Mouse (Mus musculus) layer of hippocampus, adult 2 months (tissue): Measurements from ENCODE around the gene Gm10961. TPM values are rescaled to one million over a fixed set of nuclear protein-coding genes. Genes with fewer than 3 reads are reported as not detected.

Experiments used
- DNase-seq, 2 experiments: peaks; one replicate each; pipeline ENCODE4 v3.0.0; 2022; ENCODE audit warnings: low spot score in 2 of 2
- H3K27ac ChIP-seq: fragments of 200-600 bp; 2 replicates; pipeline ENCODE4 v1.8.1; 2022
- H3K4me3 ChIP-seq: fragments of 200-600 bp; 2 replicates; pipeline ENCODE4 v1.8.1; 2022; ENCODE audit warnings: mild to moderate bottlenecking
- CTCF ChIP-seq: fragments of 200-600 bp; conservative IDR thresholded peaks from 2 replicates; pipeline ENCODE4 v1.8.1; 2022; ENCODE audit warnings: antibody characterized with exemption, mild to moderate bottlenecking, moderate library complexity
- long read RNA-seq, 2 experiments: library from polyadenylated mRNA; stranded (forward); transcript quantifications; one replicate each; pipeline ENCODE4 v2.0.0; 2021; ENCODE audit warnings: borderline mapping rate in 2 of 2
- total RNA-seq, 2 experiments: library from RNA; stranded (reverse); gene quantifications; 2 replicates each; pipeline ENCODE4 v1.2.3; 2021

Gene Gm10961
- not detected for total RNA-seq
- long read RNA-seq, experiment 1, result 0 reads
- long read RNA-seq, experiment 2, result 0 reads

- no peak for TF ChIP-seq CTCF
- DNase-seq, result peak; percentile 32 to 47
These were observed at the start of gene Gm10961 for GRCm38 (mm10) chr3:107630682-107631522. Gene Gm10961, plus strand, starts transcription at chr3:107631322.

GRCm38 (mm10) chr3:107582130-107582874, 48.8 kb upstream of the Gm10961 start:
- no peak overlapping the region; the same call in 1 of the 2 replicates for H3K4me3 ChIP-seq
- H3K27ac ChIP-seq, result no peak overlapping the region
- TF ChIP-seq CTCF, result no peak

More at GRCm38 (mm10) chr3:107630682-107631522, at the start of gene Gm10961:
- Histone ChIP-seq H3K4me3 (peak within 1 kb of the TSS; percentile 98), H3K27ac (peak within 1 kb of the TSS; percentile 94)

GRCm38 (mm10) chr3:107582875-107583767, 48.0 kb upstream of the Gm10961 start:
- Histone ChIP-seq H3K4me3 (peak overlapping the region; percentile 33), H3K27ac (no peak overlapping the region)
- DNase-seq, result no peak
- no peak for TF ChIP-seq CTCF

More at GRCm38 (mm10) chr3:107582130-107582874, 48.8 kb upstream of the Gm10961 start:
- DNase-seq, result no peak

GRCm38 (mm10) chr3:107583893-107584292, 47.2 kb upstream of the Gm10961 start:
- TF ChIP-seq CTCF, result no peak
- no peak for DNase-seq
- Histone ChIP-seq H3K27ac (no peak overlapping the region), H3K4me3 (no peak overlapping the region)

GRCm38 (mm10) chr3:107586504-107586903, 44.6 kb upstream of the Gm10961 start:
- H3K27ac ChIP-seq, result no peak overlapping the region
- TF ChIP-seq CTCF, result no peak
- no peak for DNase-seq
- no peak overlapping the region for H3K4me3 ChIP-seq

- no peak for TF ChIP-seq CTCF
- DNase-seq, result no peak
- no peak overlapping the region for H3K4me3 ChIP-seq
- no peak overlapping the region for H3K27ac ChIP-seq
These were observed 39.5 kb upstream of the Gm10961 start for GRCm38 (mm10) chr3:107591612-107592011.

GRCm38 (mm10) chr3:107593632-107594031, 37.5 kb upstream of the Gm10961 start:
- Histone ChIP-seq H3K27ac (no peak overlapping the region), H3K4me3 (no peak overlapping the region)
- no peak for DNase-seq
- no peak for TF ChIP-seq CTCF

GRCm38 (mm10) chr3:107594662-107595263, 36.4 kb upstream of the Gm10961 start, which contains the start of gene Alx3:
Gene Alx3, plus strand, starts transcription at chr3:107595031.
- H3K4me3 ChIP-seq, result peak within 1 kb of the TSS; percentile 24; the same call in 1 of the 2 replicates
- no peak for TF ChIP-seq CTCF
- H3K27ac ChIP-seq, result no peak within 1 kb of the TSS
- no peak for DNase-seq

GRCm38 (mm10) chr3:107595264-107595937, 35.7 kb upstream of the Gm10961 start:
- no peak for TF ChIP-seq CTCF
- Histone ChIP-seq H3K4me3 (peak overlapping the region; percentile 24; the same call in 1 of the 2 replicates), H3K27ac (no peak overlapping the region)
- DNase-seq, result no peak

- no peak for DNase-seq
- H3K27ac ChIP-seq, result no peak overlapping the region
- no peak for TF ChIP-seq CTCF
- H3K4me3 ChIP-seq, result no peak overlapping the region
These were observed 35.1 kb upstream of the Gm10961 start for GRCm38 (mm10) chr3:107595938-107596461.

- DNase-seq, result no peak
- no peak for TF ChIP-seq CTCF
- H3K4me3 ChIP-seq, result no peak overlapping the region
- H3K27ac ChIP-seq, result no peak overlapping the region
These were observed 34.6 kb upstream of the Gm10961 start for GRCm38 (mm10) chr3:107596559-107596958.
